In genomic region chr19:58413290-58413689, GRCm38 (mm10) we compare ENCODE assay signal across 9 mouse cellular contexts. TPM values are rescaled to one million over a fixed set of nuclear protein-coding genes. Genes with fewer than 3 reads are reported as not detected.
DNase-seq lines count a peak whose midpoint lies in the region; ATAC-seq lines count a peak whose summit lies in the region.
"Had no signal": no experiment of that assay in that cellular context is flagged by ENCODE, and none has a peak within 500 bp of the region (broad histone marks: within the 10 kb centered on the region; RNA-seq: fewer than 3 reads in every experiment).

No protein-coding gene starts in this region.

- H3K36me3 ChIP-seq in limb, embryonic 15.5 days, result no peaks in the 10 kb centered on the region
- H3K36me3 ChIP-seq in stomach, embryonic 15.5 days, result no peaks in the 10 kb centered on the region
- no peaks in the 10 kb centered on the region; the same call in 1 of the 2 replicates for H3K36me3 ChIP-seq in midbrain, embryonic 13.5 days
- H3K36me3 ChIP-seq: midbrain, embryonic 12.5 days had no signal

- ATAC-seq in hematopoietic stem cell, adult 5-6 weeks (replicated peaks in 1 of 2; ENCODE audit: insufficient read depth in 1 of 2, low FRiP score in 2 of 2, low TSS enrichment in 1 of 2, low read depth in 1 of 2, poor library complexity in 2 of 2, severe bottlenecking in 2 of 2), result peak; percentile 57 to 75
- no peak for ATAC-seq in limb, embryonic 15.5 days (ENCODE audit: insufficient number of reproducible peaks, low FRiP score, low TSS enrichment, low read depth)
- peak; percentile 76; the same call in 1 of the 2 replicates for ATAC-seq in stomach, embryonic 15.5 days (ENCODE audit: insufficient read depth, low FRiP score, low read depth)
- ATAC-seq in midbrain, embryonic 13.5 days, result no peak

- H3K4me3 ChIP-seq in limb, embryonic 15.5 days, result peak overlapping the region; percentile 10; the same call in 1 of the 2 replicates
- no peak overlapping the region for H3K4me3 ChIP-seq in stomach, embryonic 15.5 days (replicated peaks)
- H3K4me3 ChIP-seq in midbrain, embryonic 13.5 days (replicated peaks), result no peak overlapping the region
- H3K4me3 ChIP-seq: midbrain, embryonic 12.5 days had no signal

- DNase-seq in ovary, adult 18-20 months (ENCODE audit: low spot score), result peak; percentile 30
- DNase-seq in ovary, postnatal 10 days (ENCODE audit: low spot score), result no peak
- DNase-seq in brain, adult 2 months (ENCODE audit: low read depth, low spot score), result peak; percentile 23
- no peak for DNase-seq in c-Kit-positive CD71-positive TER-119-positive erythroid progenitor cells, embryonic 14.5 days (ENCODE audit: low spot score)

- H3K27ac ChIP-seq in limb, embryonic 15.5 days, result no peak overlapping the region
- H3K27ac ChIP-seq in stomach, embryonic 15.5 days, result no peak overlapping the region; the same call in 1 of the 2 replicates
- H3K27ac ChIP-seq in midbrain, embryonic 13.5 days, result no peak overlapping the region
- H3K27ac ChIP-seq: midbrain, embryonic 12.5 days had no signal

- no peaks in the 10 kb centered on the region for H3K9me3 ChIP-seq in limb, embryonic 15.5 days
- H3K9me3 ChIP-seq in stomach, embryonic 15.5 days, result no peaks in the 10 kb centered on the region
- no peaks in the 10 kb centered on the region for H3K9me3 ChIP-seq in midbrain, embryonic 13.5 days
- H3K9me3 ChIP-seq: midbrain, embryonic 12.5 days had no signal

- 0 out of 2 replicates have a peak overlapping the region, but pooled peaks have one; percentile 22 for H3K4me2 ChIP-seq in limb, embryonic 15.5 days
- no peak overlapping the region for H3K4me2 ChIP-seq in stomach, embryonic 15.5 days
- no peak overlapping the region for H3K4me2 ChIP-seq in midbrain, embryonic 13.5 days (replicated peaks)
- H3K4me2 ChIP-seq: midbrain, embryonic 12.5 days had no signal

- 9% methylated on average over 8 of the region's 8 CpGs for WGBS in limb, embryonic 15.5 days
- 6% methylated on average over 8 of the region's 8 CpGs for WGBS in stomach, embryonic 15.5 days
- 50% methylated on average over 8 of the region's 8 CpGs for WGBS in midbrain, embryonic 13.5 days

- 0 out of 2 replicates have a peak, but pooled peaks cover 3% of the 10 kb centered on the region for H3K4me1 ChIP-seq in limb, embryonic 15.5 days
- peaks cover 7% of the 10 kb centered on the region; the same call in 1 of the 2 replicates for H3K4me1 ChIP-seq in stomach, embryonic 15.5 days
- H3K4me1 ChIP-seq in midbrain, embryonic 13.5 days (replicated peaks), result no peaks in the 10 kb centered on the region
- H3K4me1 ChIP-seq: midbrain, embryonic 12.5 days had no signal

- no peaks in the 10 kb centered on the region for H3K27me3 ChIP-seq in limb, embryonic 15.5 days
- H3K27me3 ChIP-seq in stomach, embryonic 15.5 days (replicated peaks), result no peaks in the 10 kb centered on the region
- H3K27me3 ChIP-seq in midbrain, embryonic 13.5 days, result no peaks in the 10 kb centered on the region
- H3K27me3 ChIP-seq: midbrain, embryonic 12.5 days had no signal

- H3K9ac ChIP-seq in limb, embryonic 15.5 days, result no peak overlapping the region
- no peak overlapping the region for H3K9ac ChIP-seq in stomach, embryonic 15.5 days
- no peak overlapping the region for H3K9ac ChIP-seq in midbrain, embryonic 13.5 days (replicated peaks)
- H3K9ac ChIP-seq: midbrain, embryonic 12.5 days had no signal

RNA-seq across cellular contexts. Expression of gene Gfra1, which starts 42.4 kb away (rescaled TPM):
- total RNA-seq in hematopoietic stem cell, adult 5-6 weeks (2017), result 0.40 and 1.4 TPM in 2 replicates
- 16.7 and 18.3 TPM in 2 replicates for polyA plus RNA-seq in limb, embryonic 15.5 days (2015; fragmentation: Nextera tagmentation; extraction: Ambion mirVana)
- polyA plus RNA-seq in stomach, embryonic 15.5 days (2015; fragmentation: Nextera tagmentation; extraction: Ambion mirVana), result 33.0 and 40.4 TPM in 2 replicates
- 42.5 and 47.9 TPM in 2 replicates for polyA plus RNA-seq in midbrain, embryonic 13.5 days (2015; fragmentation: Nextera tagmentation; extraction: Ambion mirVana)

Comparison
In these comparisons a context has a peak if more than half of its experiments do, and no peak if none do; other contexts are left out.
1. DNase-seq: peak in ovary, adult 18-20 months (single experiment) and brain, adult 2 months (single experiment); none in ovary, postnatal 10 days (single experiment) and c-Kit-positive CD71-positive TER-119-positive erythroid progenitor cells, embryonic 14.5 days (single experiment).
2. ATAC-seq: peak in hematopoietic stem cell, adult 5-6 weeks (2 of 2) and stomach, embryonic 15.5 days (single experiment); none in limb, embryonic 15.5 days (single experiment) and midbrain, embryonic 13.5 days (single experiment).